Mouse (Mus musculus) layer of hippocampus, adult 6 months (tissue): ENCODE results near the gene Fads3. TPM values are rescaled to one million over a fixed set of nuclear protein-coding genes. Genes with fewer than 3 reads are reported as not detected.

ENCODE experiments used
- long read RNA-seq, 2 experiments: library from polyadenylated mRNA; unstranded; transcript quantifications; one replicate each; pipeline ENCODE4 v2.0.0; 2019 to 2020
- polyA plus RNA-seq: library from polyadenylated mRNA; unstranded; fragments of <200 nt; fragmentation: Nextera tagmentation; gene quantifications from 2 replicates; pipeline ENCODE4 v1.2.3, GENCODE M21; 2021

Fads3 gene
- polyA plus RNA-seq, result 4.2 and 4.3 TPM in 2 replicates
- long read RNA-seq, experiment 1, transcript Fads3-201 (12 exons, 3,687 nt), result major isoform, 6 of 7 reads
- long read RNA-seq, experiment 1, partial matches to known transcripts, result 0 of 7 reads
- long read RNA-seq, experiment 1, other reads (novel, unspliced or antisense), result 1 of 7 reads
- long read RNA-seq, experiment 2, transcript Fads3-201 (12 exons, 3,687 nt), result major isoform, 7 of 23 reads
- long read RNA-seq, experiment 2, partial matches to known transcripts, result 11 of 23 reads
- long read RNA-seq, experiment 2, other reads (novel, unspliced or antisense), result 5 of 23 reads

GRCm38 (mm10) chr19:10041388-10042148 is at the start of gene Fads3:
Fads3 (plus strand) TSS chr19:10041569.

GRCm38 (mm10) chr19:10001206-10001969 is 40.0 kb upstream of the Fads3 start, which contains the start of the genes Best1 and Rab3il1:
Best1 (minus strand) TSS chr19:10001633.
Rab3il1 (plus strand) TSS chr19:10001669.

GRCm38 (mm10) chr19:10101341-10102053 is 60.1 kb downstream of the Fads3 start, which contains the start of gene Fads2:
Fads2 (minus strand) TSS chr19:10101746.

Other genes with a start within 250 kb of the Fads3 start
- gene Scgb2a2, start 194.0 kb upstream of the Fads3 start, polyA plus RNA-seq, result not detected in 2 replicates
- 5.6 and 8.8 TPM in 2 replicates for gene Incenp, start 142.0 kb upstream of the Fads3 start, polyA plus RNA-seq
- gene Fth1, start 61.0 kb upstream of the Fads3 start, polyA plus RNA-seq, result 14,679 and 14,882 TPM in 2 replicates
- 1.3 and 1.9 TPM in 2 replicates for gene Best1, start 39.9 kb upstream of the Fads3 start, polyA plus RNA-seq
- gene Rab3il1, start 39.9 kb upstream of the Fads3 start, polyA plus RNA-seq, result 6.8 and 7.4 TPM in 2 replicates
- gene Fads2, start 60.2 kb downstream of the Fads3 start, polyA plus RNA-seq, result 108 and 110 TPM in 2 replicates
- gene Fads1, start 141.3 kb downstream of the Fads3 start, polyA plus RNA-seq, result 172 and 267 TPM in 2 replicates
- 396 and 409 TPM in 2 replicates for gene Tmem258, start 162.4 kb downstream of the Fads3 start, polyA plus RNA-seq
- gene Fen1, start 162.6 kb downstream of the Fads3 start, polyA plus RNA-seq, result 16.9 and 19.4 TPM in 2 replicates
- 2.9 and 3.1 TPM in 2 replicates for gene Myrf, start 199.2 kb downstream of the Fads3 start, polyA plus RNA-seq